21 mouse cellular contexts compared by ENCODE assay signal in the genomic region with DNA sequence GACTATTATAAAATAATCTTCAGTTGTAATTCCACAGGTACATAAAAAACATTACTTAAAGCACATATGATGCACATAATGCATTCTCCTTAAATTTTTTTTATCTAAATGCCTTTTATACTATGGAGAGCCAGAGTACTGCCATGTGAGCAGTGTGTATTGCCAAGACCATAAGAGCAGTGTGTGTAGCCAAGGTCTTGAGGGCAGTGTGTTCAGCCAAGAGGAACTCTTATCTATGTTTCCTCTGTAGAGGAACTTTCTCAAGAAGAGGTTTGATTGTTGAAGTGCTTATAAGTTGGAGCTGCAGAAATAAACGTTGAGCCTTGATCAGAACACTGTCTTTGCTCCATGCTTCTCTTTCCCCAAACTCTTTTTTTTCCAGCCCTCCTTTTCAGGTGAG. TPM values are rescaled to one million over a fixed set of nuclear protein-coding genes. Genes with fewer than 3 reads are reported as not detected.
"Had no signal": no experiment of that assay in that cellular context is flagged by ENCODE, and none has a peak within 500 bp of the region (broad histone marks: within the 10 kb centered on the region; RNA-seq: fewer than 3 reads in every experiment).

No protein-coding gene starts in this region.

- H3K27ac ChIP-seq: kidney, embryonic 15.5 days; left cerebral cortex, adult 2 months; limb, embryonic 10.5 days; liver, embryonic 15.5 days; lung, embryonic 15.5 days; midbrain, embryonic 10.5 days; neural tube, embryonic 15.5 days; stomach, postnatal 0 days had no signal

- ATAC-seq: hindbrain, embryonic 16.5 days; inflammation-experienced regulatory T-cells, adult 6 months had no signal

- H3K9me3 ChIP-seq: kidney, embryonic 15.5 days; limb, embryonic 10.5 days; liver, embryonic 15.5 days; lung, embryonic 15.5 days; midbrain, embryonic 10.5 days; neural tube, embryonic 15.5 days had no signal

- H3K27me3 ChIP-seq: kidney, embryonic 15.5 days; liver, embryonic 15.5 days; lung, embryonic 15.5 days; neural tube, embryonic 15.5 days had no signal

- H3K9ac ChIP-seq: kidney, embryonic 15.5 days; liver, embryonic 15.5 days; lung, embryonic 15.5 days; neural tube, embryonic 15.5 days had no signal

- H3K4me3 ChIP-seq: kidney, embryonic 15.5 days; left cerebral cortex, adult 2 months; limb, embryonic 10.5 days; liver, embryonic 15.5 days; lung, embryonic 15.5 days; midbrain, embryonic 10.5 days; myocyte; neural tube, embryonic 15.5 days had no signal

- H3K36me3 ChIP-seq: kidney, embryonic 15.5 days; limb, embryonic 10.5 days; liver, embryonic 15.5 days; lung, embryonic 15.5 days; midbrain, embryonic 10.5 days; neural tube, embryonic 15.5 days had no signal

- H3K4me2 ChIP-seq: kidney, embryonic 15.5 days; liver, embryonic 11.5 days; liver, embryonic 15.5 days; lung, embryonic 15.5 days; neural tube, embryonic 15.5 days had no signal

- DNase-seq: kidney, adult 18-20 months; kidney, postnatal 14 days; midbrain, embryonic 14.5 days; right cerebral cortex, adult 18-20 months had no signal

- H3K4me1 ChIP-seq: kidney, embryonic 15.5 days; limb, embryonic 10.5 days; liver, embryonic 15.5 days; lung, embryonic 15.5 days; midbrain, embryonic 10.5 days; neural tube, embryonic 15.5 days had no signal

RNA-seq across cellular contexts. Expression of gene Vmn2r9, which starts 2.9 kb away (rescaled TPM):
- total RNA-seq: layer of hippocampus, postnatal 25 days; left cerebral cortex, adult 2 months; left cerebral cortex, postnatal 14 days; megakaryocyte, adult 5-6 weeks had no signal
- polyA plus RNA-seq: hindbrain, embryonic 16.5 days; kidney, embryonic 15.5 days; limb, embryonic 10.5 days; limb, embryonic 14.5 days; liver, embryonic 11.5 days; liver, embryonic 15.5 days; lung, embryonic 15.5 days; midbrain, embryonic 10.5 days; midbrain, embryonic 14.5 days; myocyte; neural tube, embryonic 11.5 days; neural tube, embryonic 15.5 days; stomach, postnatal 0 days had no signal

RNA-seq across cellular contexts. Expression of gene Vmn2r8, which starts 40.8 kb away (rescaled TPM):
- total RNA-seq: layer of hippocampus, postnatal 25 days; left cerebral cortex, adult 2 months; left cerebral cortex, postnatal 14 days; megakaryocyte, adult 5-6 weeks had no signal
- polyA plus RNA-seq: hindbrain, embryonic 16.5 days; inflammation-experienced regulatory T-cells, adult 6 months; kidney, embryonic 15.5 days; limb, embryonic 10.5 days; limb, embryonic 14.5 days; liver, embryonic 11.5 days; liver, embryonic 15.5 days; lung, embryonic 15.5 days; midbrain, embryonic 10.5 days; midbrain, embryonic 14.5 days; myocyte; neural tube, embryonic 11.5 days; neural tube, embryonic 15.5 days; stomach, postnatal 0 days had no signal

RNA-seq across cellular contexts. Expression of gene Tmed11, which starts 54.3 kb away (rescaled TPM):
- total RNA-seq: layer of hippocampus, postnatal 25 days; left cerebral cortex, adult 2 months; left cerebral cortex, postnatal 14 days; megakaryocyte, adult 5-6 weeks had no signal
- polyA plus RNA-seq: hindbrain, embryonic 16.5 days; inflammation-experienced regulatory T-cells, adult 6 months; kidney, embryonic 15.5 days; limb, embryonic 10.5 days; limb, embryonic 14.5 days; liver, embryonic 11.5 days; liver, embryonic 15.5 days; lung, embryonic 15.5 days; midbrain, embryonic 10.5 days; midbrain, embryonic 14.5 days; myocyte; neural tube, embryonic 11.5 days; neural tube, embryonic 15.5 days had no signal
